Mouse (Mus musculus) heart, postnatal 0 days (tissue): ENCODE results near the gene Ap2s1.

Experiments used
- CTCF ChIP-seq: IDR thresholded peaks from 2 replicates; pipeline ENCODE4 v1.5.1; 2016; ENCODE audit warnings: antibody characterized with exemption, control low read depth, low read depth
- EP300 ChIP-seq: IDR thresholded peaks from 2 replicates; pipeline ENCODE4 v1.6.1; 2016; ENCODE audit warnings: antibody characterized with exemption, low read depth

DNA sequence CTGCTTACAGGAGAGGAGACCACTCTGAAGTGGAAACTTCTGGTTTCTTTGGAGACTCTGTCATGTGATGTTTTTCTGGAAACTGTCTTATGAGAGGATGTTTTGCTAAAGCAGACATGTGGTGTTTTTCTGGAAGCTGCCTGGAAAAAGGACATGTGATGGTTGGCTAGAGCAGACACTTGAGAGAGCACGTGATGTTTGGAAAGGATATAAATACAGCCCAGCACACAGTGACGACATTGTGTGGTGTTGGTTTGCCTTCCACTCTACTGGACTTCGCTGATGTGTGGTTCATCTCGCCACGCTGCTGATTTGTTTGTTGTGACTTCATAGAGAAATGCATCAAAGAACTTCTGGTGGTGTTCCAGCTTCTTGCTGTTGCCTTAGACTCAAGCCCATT, 37.6 kb upstream of the Ap2s1 start:
- TF ChIP-seq CTCF = no peak
- TF ChIP-seq EP300 = no peak
